Mouse (Mus musculus): ENCODE results near the gene Fndc10.

DNA sequence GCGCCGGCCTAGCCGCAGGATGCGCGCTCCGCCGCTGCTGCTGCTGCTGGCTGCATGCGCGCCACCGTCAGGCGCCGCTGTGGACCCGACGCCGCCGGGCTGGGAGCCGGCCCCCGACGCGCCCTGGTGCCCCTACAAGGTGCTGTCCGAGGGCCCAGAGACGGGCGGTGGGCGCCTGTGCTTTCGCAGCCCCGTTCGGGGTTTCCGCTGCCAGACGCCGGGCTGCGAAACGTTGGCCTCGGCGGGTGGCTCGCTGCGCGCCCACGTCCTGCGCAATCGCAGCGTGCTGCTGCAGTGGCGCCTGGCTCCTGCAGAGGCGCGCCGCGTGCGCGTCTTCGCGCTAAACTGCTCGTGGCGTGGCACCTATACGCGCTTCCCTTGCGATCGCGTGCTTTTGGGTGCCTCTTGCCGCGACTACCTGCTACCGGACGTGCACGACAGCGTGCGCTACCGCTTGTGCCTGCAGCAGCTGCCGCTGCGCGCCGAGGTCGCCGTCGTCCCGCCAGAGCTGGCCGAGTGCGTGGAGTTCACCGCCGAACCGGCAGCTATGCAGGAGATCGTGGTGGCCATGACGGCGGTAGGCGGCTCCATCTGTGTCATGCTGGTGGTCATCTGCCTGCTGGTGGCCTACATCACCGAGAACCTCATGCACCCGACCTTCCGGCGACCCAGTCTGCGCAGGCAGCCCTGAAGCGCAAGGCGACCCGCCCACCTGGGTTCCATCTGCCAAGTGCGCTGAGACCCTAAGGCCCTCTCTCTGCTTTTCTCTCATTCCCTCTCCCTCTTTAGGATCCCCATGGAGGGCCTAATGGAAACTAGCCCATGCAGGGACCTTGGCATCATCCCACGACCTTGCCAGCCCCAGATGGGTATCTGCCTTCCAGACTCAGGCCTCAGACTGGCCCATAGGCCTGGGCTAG is 600 bp downstream of the Fndc10 start:
- TF ChIP-seq CTCF (IDR thresholded peaks at IDR 0.05; ENCODE audit: insufficient read depth, low read length) (peak; percentile 14; the same call in 1 of the 2 replicates), POLR2A (IDR thresholded peaks at IDR 0.05; ENCODE audit: borderline replicate concordance, extremely low read depth, low read depth, low read length) (no peak)
